Mouse (Mus musculus): ENCODE measurements around the gene Fndc8.

DNA sequence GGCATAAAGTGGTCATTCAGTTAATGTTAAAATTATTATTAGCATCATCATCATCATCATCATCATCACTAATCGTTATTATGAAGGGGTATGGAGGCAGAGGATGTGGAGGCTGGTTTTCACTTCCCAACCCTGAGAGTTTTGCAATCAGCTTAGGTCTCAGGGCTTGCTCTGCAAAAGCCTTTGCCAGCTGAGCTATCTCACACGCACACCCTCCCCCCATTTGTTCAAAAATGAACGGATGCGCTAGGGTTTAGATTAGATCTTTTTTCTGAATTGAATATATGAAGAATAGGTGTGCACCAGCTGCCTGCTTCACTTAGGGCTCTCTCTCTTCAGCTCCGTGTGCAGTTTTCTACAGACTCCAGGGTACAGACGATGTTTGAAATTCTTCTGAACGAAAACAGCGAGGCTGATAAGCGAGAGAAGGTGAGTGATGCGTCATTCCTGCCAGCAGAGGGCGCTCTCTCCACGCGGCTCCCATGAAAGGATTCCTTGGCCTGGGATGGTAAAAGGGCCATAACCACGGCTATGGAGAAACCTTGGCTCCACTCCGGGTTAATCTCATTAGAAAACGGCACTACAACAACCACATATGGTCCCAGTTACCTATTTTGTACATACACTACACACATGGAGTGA lies 22.9 kb downstream of the Fndc8 start:
- TF ChIP-seq POLR2A (IDR thresholded peaks at IDR 0.05; ENCODE audit: insufficient read length, low read depth) (no peak), MAX (IDR thresholded peaks at IDR 0.05; ENCODE audit: low read depth) (no peak), CEBPB (IDR thresholded peaks at IDR 0.05; ENCODE audit: insufficient read depth, poor library complexity, severe bottlenecking) (no peak), MYOG (IDR thresholded peaks at IDR 0.05; ENCODE audit: control insufficient read depth in 1 of 3, insufficient read depth in 1 of 3, insufficient read length in 2 of 3, low read depth in 2 of 3) (no peak), E2F4 (IDR thresholded peaks at IDR 0.05; ENCODE audit: insufficient read depth) (no peak), USF1 (IDR thresholded peaks at IDR 0.05; ENCODE audit: low read depth) (no peak), TCF12 (IDR thresholded peaks at IDR 0.05; ENCODE audit: insufficient read depth, poor library complexity, severe bottlenecking) (no peak), POLR2AphosphoS2 (IDR thresholded peaks at IDR 0.05; ENCODE audit: insufficient read length, low read depth) (no peak), MYOD1 (IDR thresholded peaks at IDR 0.05; ENCODE audit: control insufficient read depth in 1 of 3, insufficient read length in 2 of 3, low read depth in 2 of 3) (no peak), REST (IDR thresholded peaks at IDR 0.05; ENCODE audit: insufficient read depth, insufficient read length) (no peak), SRF (IDR thresholded peaks at IDR 0.05; ENCODE audit: control insufficient read depth, insufficient read length, low read depth) (no peak), TCF3 (IDR thresholded peaks at IDR 0.05; ENCODE audit: insufficient read length, low read depth) (no peak)
